Mouse (Mus musculus): ENCODE results near the gene Tcf7. TPM values are rescaled to one million over a fixed set of nuclear protein-coding genes. Genes with fewer than 3 reads are reported as not detected.

Tcf7 gene
- total RNA-seq (2014; rRNA removed) (2.0 and 2.6 TPM in 2 replicates), polyA plus RNA-seq (2015; fragmentation: Nextera tagmentation; extraction: Ambion mirVana) (3.1 and 3.2 TPM in 2 replicates)

- under 1% methylated on average over 55 of the region's 97 CpGs for WGBS
- peak within 1 kb of the TSS; percentile 66 for H3K4me3 ChIP-seq (ENCODE audit: low read depth, low read length)
- peak within 1 kb of the TSS; percentile 99 for H3K4me2 ChIP-seq (ENCODE audit: low read depth, low read length, poor library complexity, severe bottlenecking)
- H3K4me1 ChIP-seq (ENCODE audit: insufficient read depth, low read length), result no peaks in the 10 kb centered on the region
- H3K36me3 ChIP-seq (ENCODE audit: insufficient read depth, low read length), result no peaks in the 10 kb centered on the region
- H3K27me3 ChIP-seq (ENCODE audit: insufficient read depth, low read length), result peaks cover 24% of the 10 kb centered on the region
- DNase-seq (ENCODE audit: low spot score) (peak; percentile 53), ATAC-seq (ENCODE audit: low FRiP score) (no peak)
- no peak for TF ChIP-seq CTCF (IDR thresholded peaks at IDR 0.05)
- no peaks in the 10 kb centered on the region for H3K9me3 ChIP-seq (ENCODE audit: low read length)
- H3K27ac ChIP-seq (ENCODE audit: low read depth, low read length), result no peak within 1 kb of the TSS; the same call in none of the 2 replicates
- peak within 1 kb of the TSS; percentile 61 for H3K9ac ChIP-seq (replicated peaks; ENCODE audit: low read length, poor library complexity, severe bottlenecking)
Observed at GRCm38 (mm10) chr11:52282774-52283595, at the start of gene Tcf7. Gene Tcf7, minus strand, starts transcription at chr11:52283014.

- ATAC-seq (ENCODE audit: low FRiP score) (no peak), DNase-seq (ENCODE audit: low spot score) (no peak)
- no peaks in the 10 kb centered on the region for H3K36me3 ChIP-seq (ENCODE audit: insufficient read depth, low read length)
- H3K4me3 ChIP-seq (ENCODE audit: low read depth, low read length), result no peak overlapping the region
- no peaks in the 10 kb centered on the region for H3K4me1 ChIP-seq (ENCODE audit: insufficient read depth, low read length)
- H3K27ac ChIP-seq (ENCODE audit: low read depth, low read length), result no peak overlapping the region
- no peaks in the 10 kb centered on the region for H3K27me3 ChIP-seq (ENCODE audit: insufficient read depth, low read length)
- H3K9ac ChIP-seq (replicated peaks; ENCODE audit: low read length, poor library complexity, severe bottlenecking), result no peak overlapping the region
- no peaks in the 10 kb centered on the region for H3K9me3 ChIP-seq (ENCODE audit: low read length)
- no peak for TF ChIP-seq CTCF (IDR thresholded peaks at IDR 0.05)
- 60% methylated on average over 3 of the region's 3 CpGs for WGBS
- no peak overlapping the region for H3K4me2 ChIP-seq (ENCODE audit: low read depth, low read length, poor library complexity, severe bottlenecking)
Observed at GRCm38 (mm10) chr11:52327313-52327712, 44.5 kb upstream of the Tcf7 start.

- Histone ChIP-seq H3K9ac (replicated peaks; ENCODE audit: low read length, poor library complexity, severe bottlenecking) (no peak overlapping the region), H3K36me3 (ENCODE audit: insufficient read depth, low read length) (no peaks in the 10 kb centered on the region), H3K27ac (ENCODE audit: low read depth, low read length) (no peak overlapping the region), H3K4me1 (ENCODE audit: insufficient read depth, low read length) (no peaks in the 10 kb centered on the region), H3K4me2 (ENCODE audit: low read depth, low read length, poor library complexity, severe bottlenecking) (no peak overlapping the region), H3K9me3 (ENCODE audit: low read length) (no peaks in the 10 kb centered on the region), H3K4me3 (ENCODE audit: low read depth, low read length) (no peak overlapping the region), H3K27me3 (ENCODE audit: insufficient read depth, low read length) (no peaks in the 10 kb centered on the region)
- WGBS, result 54% methylated on average over 23 of the region's 23 CpGs
- ATAC-seq (ENCODE audit: low FRiP score), result no peak
- TF ChIP-seq CTCF (IDR thresholded peaks at IDR 0.05), result no peak
- DNase-seq (ENCODE audit: low spot score), result no peak
Observed at GRCm38 (mm10) chr11:52324442-52325367, 41.9 kb upstream of the Tcf7 start.

GRCm38 (mm10) chr11:52321540-52321939 lies 38.7 kb upstream of the Tcf7 start:
- no peak overlapping the region for H3K4me2 ChIP-seq (ENCODE audit: low read depth, low read length, poor library complexity, severe bottlenecking)
- no peaks in the 10 kb centered on the region for H3K36me3 ChIP-seq (ENCODE audit: insufficient read depth, low read length)
- WGBS, result 65% methylated on average over 3 of the region's 3 CpGs
- no peaks in the 10 kb centered on the region for H3K9me3 ChIP-seq (ENCODE audit: low read length)
- no peak for DNase-seq (ENCODE audit: low spot score)
- H3K4me3 ChIP-seq (ENCODE audit: low read depth, low read length), result no peak overlapping the region
- H3K9ac ChIP-seq (replicated peaks; ENCODE audit: low read length, poor library complexity, severe bottlenecking), result no peak overlapping the region
- TF ChIP-seq CTCF (IDR thresholded peaks at IDR 0.05), result no peak
- no peaks in the 10 kb centered on the region for H3K4me1 ChIP-seq (ENCODE audit: insufficient read depth, low read length)
- no peaks in the 10 kb centered on the region for H3K27me3 ChIP-seq (ENCODE audit: insufficient read depth, low read length)
- no peak overlapping the region for H3K27ac ChIP-seq (ENCODE audit: low read depth, low read length)
- no peak for ATAC-seq (ENCODE audit: low FRiP score)

GRCm38 (mm10) chr11:52320529-52320928 lies 37.7 kb upstream of the Tcf7 start:
- no peak for TF ChIP-seq CTCF (IDR thresholded peaks at IDR 0.05)
- no peak overlapping the region for H3K9ac ChIP-seq (replicated peaks; ENCODE audit: low read length, poor library complexity, severe bottlenecking)

More at GRCm38 (mm10) chr11:52320529-52320928, 37.7 kb upstream of the Tcf7 start:
- no peak for ATAC-seq (ENCODE audit: low FRiP score)
- 84% methylated on average over 4 of the region's 4 CpGs for WGBS
- Histone ChIP-seq H3K4me2 (ENCODE audit: low read depth, low read length, poor library complexity, severe bottlenecking) (no peak overlapping the region), H3K27ac (ENCODE audit: low read depth, low read length) (no peak overlapping the region), H3K36me3 (ENCODE audit: insufficient read depth, low read length) (no peaks in the 10 kb centered on the region), H3K4me3 (ENCODE audit: low read depth, low read length) (no peak overlapping the region), H3K4me1 (ENCODE audit: insufficient read depth, low read length) (no peaks in the 10 kb centered on the region), H3K9me3 (ENCODE audit: low read length) (no peaks in the 10 kb centered on the region), H3K27me3 (ENCODE audit: insufficient read depth, low read length) (no peaks in the 10 kb centered on the region)
- DNase-seq (ENCODE audit: low spot score), result no peak

Data from midbrain, postnatal 0 days (tissue).